Mouse (Mus musculus) small intestine, adult 2 months (tissue): ENCODE data around the gene Kif16b. TPM values are rescaled to one million over a fixed set of nuclear protein-coding genes. Genes with fewer than 3 reads are reported as not detected.

ENCODE experiments used
- H3K27ac ChIP-seq: fragments of 200-500 bp; 2 replicates; pipeline ENCODE4 v1.5.1; 2012; ENCODE audit warnings: low read depth, low read length, control low read depth, inconsistent platforms; ENCODE audit not compliant: insufficient read depth
- H3K27me3 ChIP-seq: fragments of 200-500 bp; 2 replicates; pipeline ENCODE4 v1.6.1; 2012; ENCODE audit warnings: mild to moderate bottlenecking, moderate library complexity, low read length, inconsistent platforms; ENCODE audit not compliant: control insufficient read depth, insufficient read depth
- H3K36me3 ChIP-seq: fragments of 200-500 bp; 2 replicates; pipeline ENCODE4 v1.6.1; 2012; ENCODE audit warnings: mild to moderate bottlenecking, low read length, control low read depth, inconsistent platforms; ENCODE audit not compliant: control insufficient read depth, insufficient read depth
- H3K4me1 ChIP-seq: fragments of 200-500 bp; 2 replicates; pipeline ENCODE4 v1.6.1; 2012; ENCODE audit warnings: low read length, inconsistent platforms, mixed read lengths; ENCODE audit not compliant: control insufficient read depth, insufficient read depth, insufficient read length
- H3K4me3 ChIP-seq: fragments of 200-500 bp; 2 replicates; pipeline ENCODE4 v1.5.1; 2012; ENCODE audit warnings: low read depth, mild to moderate bottlenecking, control low read depth, inconsistent platforms, low read length, moderate library complexity
- CTCF ChIP-seq: fragments of 200-500 bp; IDR thresholded peaks from 2 replicates; pipeline ENCODE4 v1.5.1; 2012; ENCODE audit warnings: low read depth, mild to moderate bottlenecking, control low read depth, inconsistent platforms, low read length, moderate library complexity, mixed read lengths; ENCODE audit not compliant: insufficient replicate concordance, insufficient read length; ENCODE audit errors: extremely low read depth
- POLR2A ChIP-seq: fragments of 200-500 bp; IDR thresholded peaks from 2 replicates; pipeline ENCODE4 v1.6.1; 2012; ENCODE audit warnings: low read depth, mild to moderate bottlenecking, control low read depth, inconsistent platforms, low read length, moderate library complexity
- WGBS: fragments of 180-500 bp; shearing (Covaris S2); methylation state at CpG from one replicate; pipeline ENCODE4 v1.1.7; 2018; 5-methylcytosine and 5-hydroxymethylcytosine counted together
- polyA plus RNA-seq: library from polyadenylated mRNA; depleted of rRNA; stranded (reverse); fragments of >200 nt; gene quantifications from 2 replicates; pipeline ENCODE4 v1.2.3, GENCODE M21; 2012

Gene Kif16b
- polyA plus RNA-seq, 1 experiment, result 12.5 TPM

GRCm38 (mm10) chr2:142907056-142907455 is 5.7 kb upstream of the Kif16b start:
- no peak for TF ChIP-seq POLR2A
- TF ChIP-seq CTCF, result no peak
- H3K27ac ChIP-seq, result no peak overlapping the region
- H3K27me3 ChIP-seq, result no peaks in the 10 kb centered on the region
- H3K4me1 ChIP-seq, result peaks cover 3% of the 10 kb centered on the region
- no peaks in the 10 kb centered on the region for H3K36me3 ChIP-seq
- WGBS, result 82% methylated on average over 4 of the region's 4 CpGs
- no peak overlapping the region for H3K4me3 ChIP-seq

GRCm38 (mm10) chr2:142902905-142903895 is 1.9 kb upstream of the Kif16b start:
- Histone ChIP-seq H3K27me3 (no peaks in the 10 kb centered on the region), H3K4me1 (peaks cover 3% of the 10 kb centered on the region), H3K4me3 (peak overlapping the region; percentile 52), H3K36me3 (no peaks in the 10 kb centered on the region), H3K27ac (peak overlapping the region; percentile 48)
- TF ChIP-seq POLR2A (no peak), CTCF (no peak)
- 4% methylated on average over 34 of the region's 34 CpGs for WGBS

GRCm38 (mm10) chr2:142900120-142900861 is 1.0 kb downstream of the Kif16b start:
- peak overlapping the region; percentile 72 for H3K4me3 ChIP-seq
- H3K27ac ChIP-seq, result peak overlapping the region; percentile 1; the same call in 1 of the 2 replicates
- H3K36me3 ChIP-seq, result no peaks in the 10 kb centered on the region
- no peaks in the 10 kb centered on the region for H3K27me3 ChIP-seq
- TF ChIP-seq CTCF (no peak), POLR2A (no peak)
- peaks cover 3% of the 10 kb centered on the region for H3K4me1 ChIP-seq
- WGBS, result 8% methylated on average over 10 of the region's 10 CpGs

- Histone ChIP-seq H3K36me3 (no peaks in the 10 kb centered on the region), H3K27me3 (no peaks in the 10 kb centered on the region), H3K27ac (no peak overlapping the region), H3K4me1 (0 out of 2 replicates have a peak, but pooled peaks cover 4% of the 10 kb centered on the region), H3K4me3 (no peak overlapping the region)
- no peak for TF ChIP-seq CTCF
- TF ChIP-seq POLR2A, result no peak
- 31% methylated on average over 1 of the region's 1 CpGs for WGBS
These were observed 7.6 kb downstream of the Kif16b start for GRCm38 (mm10) chr2:142893780-142894179.

GRCm38 (mm10) chr2:142891283-142891682 is 10.0 kb downstream of the Kif16b start:
- TF ChIP-seq CTCF (no peak), POLR2A (no peak)
- no peak overlapping the region for H3K27ac ChIP-seq
- 77% methylated on average over 2 of the region's 2 CpGs for WGBS
- H3K4me1 ChIP-seq, result 0 out of 2 replicates have a peak, but pooled peaks cover 4% of the 10 kb centered on the region
- no peak overlapping the region for H3K4me3 ChIP-seq
- no peaks in the 10 kb centered on the region for H3K36me3 ChIP-seq
- no peaks in the 10 kb centered on the region for H3K27me3 ChIP-seq

GRCm38 (mm10) chr2:142884456-142884855 is 16.9 kb downstream of the Kif16b start:
- TF ChIP-seq POLR2A (no peak), CTCF (no peak)
- 95% methylated on average over 4 of the region's 4 CpGs for WGBS
- no peak overlapping the region for H3K27ac ChIP-seq
- no peaks in the 10 kb centered on the region for H3K36me3 ChIP-seq
- no peaks in the 10 kb centered on the region for H3K4me1 ChIP-seq
- no peaks in the 10 kb centered on the region for H3K27me3 ChIP-seq
- no peak overlapping the region for H3K4me3 ChIP-seq

- WGBS, result 95% methylated on average over 7 of the region's 7 CpGs
- no peaks in the 10 kb centered on the region for H3K27me3 ChIP-seq
- no peaks in the 10 kb centered on the region for H3K4me1 ChIP-seq
- TF ChIP-seq POLR2A (no peak), CTCF (no peak)
- no peak overlapping the region for H3K4me3 ChIP-seq
- no peaks in the 10 kb centered on the region for H3K36me3 ChIP-seq
- H3K27ac ChIP-seq, result no peak overlapping the region
These were observed 17.7 kb downstream of the Kif16b start for GRCm38 (mm10) chr2:142883625-142883994.
